Mouse (Mus musculus): ENCODE measurements at regions not wholly inside any gene's neighbourhood (a gene's known extent, or its start where the extent isn't known, plus 50 kb on each side); places are given as distances from the start of the nearest gene placed in this dataset.

- ATAC-seq, result peak; percentile 74
- Histone ChIP-seq H3K4me1 (ENCODE audit: insufficient read depth, low read length) (no peaks in the 10 kb centered on the region), H3K4me2 (ENCODE audit: low read depth, low read length) (no peak overlapping the region), H3K4me3 (ENCODE audit: low read length) (no peak overlapping the region), H3K9ac (replicated peaks; ENCODE audit: low read length) (no peak overlapping the region), H3K9me3 (ENCODE audit: low read length) (no peaks in the 10 kb centered on the region), H3K27me3 (ENCODE audit: insufficient read depth, low read length) (no peaks in the 10 kb centered on the region), H3K36me3 (ENCODE audit: insufficient read depth, low read length) (no peaks in the 10 kb centered on the region), H3K27ac (no peak overlapping the region)
- TF ChIP-seq CTCF (IDR thresholded peaks at IDR 0.05; ENCODE audit: low read depth), result no peak
- 50% methylated on average over 3 of the region's 3 CpGs for WGBS
- DNase-seq (ENCODE audit: low spot score), result no peak
Observed at GRCm38 (mm10) chr8:30533501-30533870, 2895.0 kb upstream of the 5930422O12Rik start.

DNA sequence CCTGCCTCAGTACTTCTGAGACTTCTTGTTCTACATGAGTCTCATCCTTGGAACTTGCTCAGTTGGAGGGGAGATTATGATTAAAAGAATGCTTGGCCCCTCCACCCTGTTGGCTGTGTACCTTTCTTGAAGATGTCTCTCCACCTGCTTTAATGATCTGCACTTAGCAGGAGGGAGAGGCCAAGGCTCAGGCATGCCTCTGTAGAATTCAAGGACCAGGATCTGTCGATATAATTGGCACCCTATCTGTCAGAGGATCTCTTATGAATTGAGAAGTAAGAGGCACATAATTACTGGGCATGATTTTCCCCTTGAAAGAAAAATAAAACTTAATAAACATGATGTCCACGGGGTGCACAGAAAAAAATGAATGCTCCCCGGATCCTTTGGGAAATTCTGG, 2893.1 kb upstream of the 5930422O12Rik start:
- Histone ChIP-seq H3K36me3 (ENCODE audit: insufficient read depth, low read length) (no peaks in the 10 kb centered on the region), H3K27ac (no peak overlapping the region), H3K27me3 (ENCODE audit: insufficient read depth, low read length) (no peaks in the 10 kb centered on the region), H3K4me3 (ENCODE audit: low read length) (no peak overlapping the region), H3K9ac (replicated peaks; ENCODE audit: low read length) (no peak overlapping the region), H3K4me1 (ENCODE audit: insufficient read depth, low read length) (no peaks in the 10 kb centered on the region), H3K4me2 (ENCODE audit: low read depth, low read length) (no peak overlapping the region), H3K9me3 (ENCODE audit: low read length) (no peaks in the 10 kb centered on the region)
- no peak for TF ChIP-seq CTCF (IDR thresholded peaks at IDR 0.05; ENCODE audit: low read depth)
- no peak for ATAC-seq
- 57% methylated on average over 3 of the region's 3 CpGs for WGBS
- DNase-seq (ENCODE audit: low spot score), result no peak

DNA sequence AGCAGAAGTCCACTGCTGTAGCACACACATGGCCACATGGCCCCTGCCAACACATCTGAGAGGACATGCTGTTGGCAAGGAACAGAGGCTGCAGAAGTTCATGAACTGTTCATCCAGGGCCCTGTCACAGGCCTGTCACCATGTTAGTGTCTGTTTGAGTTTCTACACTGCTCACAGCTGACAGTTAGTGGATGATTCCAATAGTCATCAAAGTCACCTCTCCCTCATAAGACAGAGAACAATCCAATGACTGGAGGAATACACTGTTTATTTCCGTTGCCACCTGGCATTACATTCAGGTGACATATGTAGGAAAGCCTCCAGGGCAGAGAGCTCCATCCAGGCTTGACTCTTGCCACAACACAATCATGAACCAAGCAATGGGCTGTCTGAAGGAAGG, 2886.3 kb upstream of the 5930422O12Rik start:
- H3K27me3 ChIP-seq (ENCODE audit: insufficient read depth, low read length), result no peaks in the 10 kb centered on the region
- no peak overlapping the region for H3K4me3 ChIP-seq (ENCODE audit: low read length)
- H3K9ac ChIP-seq (replicated peaks; ENCODE audit: low read length), result no peak overlapping the region
- H3K4me1 ChIP-seq (ENCODE audit: insufficient read depth, low read length), result no peaks in the 10 kb centered on the region
- no peak overlapping the region for H3K27ac ChIP-seq
- H3K9me3 ChIP-seq (ENCODE audit: low read length), result no peaks in the 10 kb centered on the region
- H3K36me3 ChIP-seq (ENCODE audit: insufficient read depth, low read length), result no peaks in the 10 kb centered on the region
- 0 out of 2 replicates have a peak, but pooled peaks have one; percentile 32 for ATAC-seq
- 79% methylated on average over 1 of the region's 1 CpGs for WGBS
- TF ChIP-seq CTCF (IDR thresholded peaks at IDR 0.05; ENCODE audit: low read depth), result no peak
- no peak overlapping the region for H3K4me2 ChIP-seq (ENCODE audit: low read depth, low read length)
- no peak for DNase-seq (ENCODE audit: low spot score)

- H3K9me3 ChIP-seq (ENCODE audit: low read length), result no peaks in the 10 kb centered on the region
- H3K4me3 ChIP-seq (ENCODE audit: low read length), result no peak overlapping the region
- 14% methylated on average over 2 of the region's 2 CpGs for WGBS
- no peaks in the 10 kb centered on the region for H3K36me3 ChIP-seq (ENCODE audit: insufficient read depth, low read length)
- H3K9ac ChIP-seq (replicated peaks; ENCODE audit: low read length), result no peak overlapping the region
- H3K4me2 ChIP-seq (ENCODE audit: low read depth, low read length), result no peak overlapping the region
- no peak overlapping the region for H3K27ac ChIP-seq
- ATAC-seq (peak; percentile 77), DNase-seq (ENCODE audit: low spot score) (peak; percentile 77)
- no peak for TF ChIP-seq CTCF (IDR thresholded peaks at IDR 0.05; ENCODE audit: low read depth)
- no peaks in the 10 kb centered on the region for H3K4me1 ChIP-seq (ENCODE audit: insufficient read depth, low read length)
- no peaks in the 10 kb centered on the region for H3K27me3 ChIP-seq (ENCODE audit: insufficient read depth, low read length)
Observed at GRCm38 (mm10) chr8:30547820-30548219, 2880.7 kb upstream of the 5930422O12Rik start.

- H3K4me3 ChIP-seq (ENCODE audit: low read length), result no peak overlapping the region
- peak; percentile 53 for DNase-seq (ENCODE audit: low spot score)
- ATAC-seq, result no peak
- H3K4me1 ChIP-seq (ENCODE audit: insufficient read depth, low read length), result no peaks in the 10 kb centered on the region
- no peaks in the 10 kb centered on the region for H3K27me3 ChIP-seq (ENCODE audit: insufficient read depth, low read length)
- no peak overlapping the region for H3K9ac ChIP-seq (replicated peaks; ENCODE audit: low read length)
- H3K9me3 ChIP-seq (ENCODE audit: low read length), result no peaks in the 10 kb centered on the region
- no peaks in the 10 kb centered on the region for H3K36me3 ChIP-seq (ENCODE audit: insufficient read depth, low read length)
- H3K4me2 ChIP-seq (ENCODE audit: low read depth, low read length), result no peak overlapping the region
- no peak for TF ChIP-seq CTCF (IDR thresholded peaks at IDR 0.05; ENCODE audit: low read depth)
- 55% methylated on average over 1 of the region's 1 CpGs for WGBS
- no peak overlapping the region for H3K27ac ChIP-seq
Observed at GRCm38 (mm10) chr8:30551051-30551450, 2877.5 kb upstream of the 5930422O12Rik start.

DNA sequence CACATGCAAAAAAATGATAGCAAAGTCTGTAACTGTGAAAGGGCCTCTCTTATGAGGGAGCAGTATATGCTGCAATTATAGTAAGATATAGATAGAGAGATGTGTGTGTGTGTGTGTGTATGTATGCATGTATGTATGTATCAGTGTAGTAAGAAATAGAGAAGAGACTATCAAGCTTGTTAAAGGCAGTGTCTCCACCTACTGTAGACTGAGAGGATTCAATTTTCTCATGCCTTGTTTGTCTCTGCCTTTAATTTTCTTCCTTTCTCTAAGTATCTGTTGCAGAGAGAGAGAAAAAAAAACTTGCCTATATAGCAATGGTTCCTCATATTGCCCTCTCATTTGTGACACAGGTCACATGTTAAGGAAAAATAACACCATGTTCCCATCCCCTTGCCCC, 2871.1 kb upstream of the 5930422O12Rik start:
- no peak for ATAC-seq
- TF ChIP-seq CTCF (IDR thresholded peaks at IDR 0.05; ENCODE audit: low read depth), result peak; percentile 52
- DNase-seq (ENCODE audit: low spot score), result peak; percentile 26

GRCm38 (mm10) chr8:30561323-30562207, 2866.9 kb upstream of the 5930422O12Rik start:
- ATAC-seq (no peak), DNase-seq (ENCODE audit: low spot score) (no peak)
- H3K27me3 ChIP-seq (ENCODE audit: insufficient read depth, low read length), result no peaks in the 10 kb centered on the region
- no peaks in the 10 kb centered on the region for H3K36me3 ChIP-seq (ENCODE audit: insufficient read depth, low read length)
- 79% methylated on average over 8 of the region's 8 CpGs for WGBS
- TF ChIP-seq CTCF (IDR thresholded peaks at IDR 0.05; ENCODE audit: low read depth), result no peak
- no peaks in the 10 kb centered on the region for H3K4me1 ChIP-seq (ENCODE audit: insufficient read depth, low read length)
- no peak overlapping the region for H3K27ac ChIP-seq
- H3K9ac ChIP-seq (replicated peaks; ENCODE audit: low read length), result no peak overlapping the region
- H3K9me3 ChIP-seq (ENCODE audit: low read length), result no peaks in the 10 kb centered on the region
- no peak overlapping the region for H3K4me3 ChIP-seq (ENCODE audit: low read length)
- H3K4me2 ChIP-seq (ENCODE audit: low read depth, low read length), result no peak overlapping the region

More for the DNA sequence above, 2871.1 kb upstream of the 5930422O12Rik start:
- H3K4me1 ChIP-seq (ENCODE audit: insufficient read depth, low read length), result no peaks in the 10 kb centered on the region
- H3K27ac ChIP-seq, result no peak overlapping the region
- H3K9me3 ChIP-seq (ENCODE audit: low read length), result no peaks in the 10 kb centered on the region
- H3K4me3 ChIP-seq (ENCODE audit: low read length), result no peak overlapping the region
- H3K36me3 ChIP-seq (ENCODE audit: insufficient read depth, low read length), result no peaks in the 10 kb centered on the region
- no peak overlapping the region for H3K9ac ChIP-seq (replicated peaks; ENCODE audit: low read length)
- no peak overlapping the region for H3K4me2 ChIP-seq (ENCODE audit: low read depth, low read length)
- no peaks in the 10 kb centered on the region for H3K27me3 ChIP-seq (ENCODE audit: insufficient read depth, low read length)

All from hindbrain, postnatal 0 days (tissue).